Mouse (Mus musculus) ES-Bruce4 (cell line): ENCODE results near the gene Slc35e4.

Experiments used
- CTCF ChIP-seq: IDR thresholded peaks from one replicate; pipeline ENCODE4 v1.8.1; 2011; ENCODE audit warnings: low read depth, low read length
- EP300 ChIP-seq: IDR thresholded peaks from 2 replicates; pipeline ENCODE4 v1.6.1; 2011; ENCODE audit warnings: low read depth, low read length; ENCODE audit not compliant: insufficient read depth
- POLR2A ChIP-seq: IDR thresholded peaks from one replicate; pipeline ENCODE4 v1.8.1; 2011; ENCODE audit warnings: low read length; ENCODE audit not compliant: insufficient read depth

- TF ChIP-seq EP300, result no peak
- no peak for TF ChIP-seq POLR2A
- no peak for TF ChIP-seq CTCF
Observed at GRCm38 (mm10) chr11:3859778-3860177, 54.7 kb downstream of the Slc35e4 start.
